Mouse (Mus musculus): ENCODE measurements around the gene Smarcd1. TPM values are rescaled to one million over a fixed set of nuclear protein-coding genes. Genes with fewer than 3 reads are reported as not detected.

Gene Smarcd1
- total RNA-seq, 2 experiments from 2014 or later = 134 to 148 TPM

DNA sequence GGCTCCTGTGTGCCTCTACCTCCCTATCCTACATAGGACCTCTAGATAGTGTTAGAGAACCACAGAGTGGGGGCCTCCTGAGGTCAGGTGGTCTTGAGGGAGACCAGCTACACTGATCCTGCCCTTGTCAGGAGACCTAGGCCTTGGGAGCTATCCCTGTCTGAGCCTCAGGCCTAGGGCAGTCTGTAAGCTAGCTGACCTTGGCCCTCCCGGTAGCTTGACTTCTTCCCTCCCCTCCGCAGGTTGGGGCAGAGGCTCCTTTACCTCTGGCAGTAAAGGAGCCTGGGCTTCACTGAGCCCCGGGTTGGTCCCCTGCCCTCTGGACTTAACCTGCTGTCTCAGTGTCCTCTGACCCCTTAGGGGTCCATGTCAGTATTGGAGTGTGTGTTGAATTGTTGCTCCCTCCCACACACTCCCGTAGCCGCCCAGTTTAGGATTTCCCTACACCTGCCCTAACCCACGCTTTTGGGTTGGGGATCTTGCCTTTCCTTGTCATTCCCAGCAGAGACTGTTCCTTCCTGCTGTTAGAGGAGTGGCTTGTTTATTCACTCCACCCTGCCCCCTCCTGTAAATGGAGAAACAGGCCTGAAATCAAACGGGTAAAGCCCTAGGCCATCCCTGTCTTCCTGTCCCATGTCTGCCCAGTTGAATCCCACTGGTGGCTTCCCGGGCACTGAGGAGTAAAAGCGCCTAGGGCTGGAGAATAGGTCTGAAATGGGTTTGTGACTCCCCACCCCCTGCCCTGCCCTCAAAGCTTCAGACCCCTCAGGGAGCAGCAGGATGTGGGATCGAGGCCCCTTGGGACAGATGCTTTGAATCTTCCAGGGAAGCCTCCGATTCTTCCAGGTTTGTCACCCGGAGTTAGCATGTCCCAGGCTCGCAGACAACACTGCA, 11.0 kb downstream of the Smarcd1 start:
- intact Hi-C loops (cut with DNase I) = loop anchor here (10.0 kb wide), 1 partner anchor 192 kb away; no protein-coding TSS in a partner anchor
- DNase-seq = no peak

DNA sequence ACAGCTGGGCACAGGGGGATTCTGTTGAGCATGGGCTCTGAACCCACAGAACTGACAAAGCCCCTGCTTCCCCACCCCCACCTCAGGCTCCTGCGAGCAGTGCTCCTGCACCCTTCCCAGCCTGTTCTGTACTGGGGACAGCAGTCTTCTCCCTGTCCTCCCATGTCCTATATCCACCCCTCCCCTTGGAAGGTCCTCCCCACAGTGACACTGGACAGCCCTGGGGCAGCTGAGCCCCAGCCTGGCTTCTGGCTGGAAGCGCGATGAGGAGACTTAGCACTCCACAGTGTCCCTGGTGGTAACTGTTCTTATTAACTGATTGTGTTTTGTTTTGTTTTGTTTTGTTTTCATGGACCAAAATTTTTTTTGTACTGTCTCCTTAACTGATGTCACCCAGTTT, 11.6 kb downstream of the Smarcd1 start:
- intact Hi-C loops (cut with DNase I) = loop anchor here (10.0 kb wide), 1 partner anchor 191 kb away; no protein-coding TSS in a partner anchor
- no peak for DNase-seq

DNA sequence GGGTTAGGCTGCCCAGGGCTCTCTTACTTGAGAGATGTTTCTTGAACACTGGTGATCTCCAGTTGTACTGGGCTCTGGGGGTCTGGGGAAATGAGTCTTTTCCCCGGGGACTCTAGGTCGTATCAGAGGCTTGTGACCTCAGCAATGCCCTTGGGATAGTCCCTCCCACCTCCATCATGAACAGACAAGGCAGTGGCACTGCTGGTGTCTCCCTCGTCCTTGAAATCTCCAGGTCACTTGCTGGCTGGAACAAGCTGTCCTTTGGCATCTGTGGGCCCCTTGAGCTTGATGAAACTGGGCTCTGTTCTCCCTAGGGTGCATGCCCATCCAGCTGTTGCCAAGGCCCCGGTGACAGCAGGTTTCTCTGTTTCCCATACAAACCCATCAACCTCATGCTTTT, 12.3 kb downstream of the Smarcd1 start:
- intact Hi-C loops (cut with DNase I) = loop anchor here (10.0 kb wide), 1 partner anchor 191 kb away; no protein-coding TSS in a partner anchor
- no peak for DNase-seq

DNA sequence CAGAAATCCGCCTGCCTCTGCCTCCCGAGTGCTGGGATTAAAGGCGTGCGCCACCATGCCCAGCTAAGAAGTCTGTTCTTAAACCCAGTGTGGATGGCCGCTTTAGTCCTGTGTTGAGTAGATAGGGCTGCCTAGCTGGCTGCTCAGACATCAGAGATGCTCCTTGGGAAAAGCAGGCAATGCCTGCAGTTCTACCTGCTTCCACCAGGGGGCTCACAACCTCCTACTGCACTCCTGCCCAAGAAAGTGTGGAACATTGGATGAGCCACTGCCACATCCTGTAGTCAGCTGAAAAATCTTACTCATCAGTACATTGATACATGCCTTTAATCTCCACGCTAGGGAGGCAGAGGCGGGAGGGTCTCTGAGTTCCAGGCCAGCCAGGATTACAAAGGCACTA, 12.9 kb downstream of the Smarcd1 start:
- intact Hi-C loops (cut with DNase I) = loop anchor here (10.0 kb wide), 1 partner anchor 190 kb away; no protein-coding TSS in a partner anchor
- peak; percentile 71 for DNase-seq

DNA sequence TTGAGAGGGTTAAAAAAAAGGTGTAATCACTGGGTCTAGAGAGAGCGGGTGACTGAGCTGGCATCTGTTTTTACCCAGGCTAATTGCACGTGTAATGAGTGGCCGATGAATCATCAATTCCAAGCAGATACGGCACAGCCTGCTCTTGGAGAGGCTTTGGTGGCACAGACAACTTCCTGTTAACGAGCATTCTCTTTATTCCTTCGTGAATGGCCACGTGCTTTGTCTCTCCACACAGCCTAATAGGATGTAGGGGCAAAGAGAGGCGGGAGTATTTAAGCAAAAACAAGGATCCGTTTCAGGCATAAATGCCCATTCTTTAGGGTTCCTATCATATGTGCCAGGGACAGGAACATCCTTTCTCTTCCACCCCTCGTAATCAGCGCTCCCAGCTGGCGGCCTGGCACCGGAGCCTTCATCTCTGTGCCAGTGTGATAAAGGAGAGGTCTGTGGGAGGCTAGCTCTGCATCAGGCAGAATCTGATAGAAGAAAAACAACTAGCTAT, 13.5 kb downstream of the Smarcd1 start:
- DNase-seq = peak; percentile 54
- intact Hi-C loops (cut with DNase I) = loop anchor here (10.0 kb wide), 1 partner anchor 189 kb away; no protein-coding TSS in a partner anchor

DNA sequence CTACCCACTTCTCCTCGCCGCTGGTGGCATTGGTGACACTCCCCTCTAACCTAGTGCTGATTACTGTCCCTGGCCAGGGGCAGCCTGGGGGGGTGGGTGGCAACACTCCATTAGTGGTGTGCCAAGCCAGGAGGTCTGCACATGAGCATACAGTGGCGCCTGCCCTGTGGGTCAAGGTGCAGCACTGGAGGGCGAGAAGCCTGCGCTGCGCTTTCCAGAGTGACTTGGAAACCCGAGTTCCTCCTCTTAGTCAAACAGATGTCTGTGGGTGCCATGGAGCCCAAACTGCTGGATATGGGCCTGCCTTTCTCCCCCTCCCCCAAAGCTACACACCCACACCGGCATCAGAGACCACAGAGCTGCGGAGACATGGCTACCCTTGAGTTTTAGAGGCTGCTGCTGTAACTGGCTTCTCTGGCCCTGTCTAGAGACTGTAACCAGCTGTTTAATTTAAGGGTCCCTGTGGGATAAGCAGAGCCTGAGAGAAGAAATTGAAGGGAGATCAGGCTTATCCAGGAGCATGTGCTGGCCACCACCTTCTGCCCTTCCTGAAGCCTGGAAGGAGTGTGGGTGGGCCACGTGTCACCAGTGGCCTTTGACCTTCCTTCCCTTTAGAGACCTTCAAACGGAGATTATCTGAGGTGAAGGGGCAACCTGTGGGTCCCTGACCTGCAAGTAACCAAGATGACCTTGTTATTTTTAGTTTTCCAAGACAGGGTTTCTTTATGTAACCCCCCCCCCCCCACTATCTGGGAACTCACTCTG, 14.2 kb downstream of the Smarcd1 start:
- no peak for DNase-seq
- intact Hi-C loops (cut with DNase I) = loop anchor here (10.0 kb wide), 1 partner anchor 189 kb away; no protein-coding TSS in a partner anchor

DNA sequence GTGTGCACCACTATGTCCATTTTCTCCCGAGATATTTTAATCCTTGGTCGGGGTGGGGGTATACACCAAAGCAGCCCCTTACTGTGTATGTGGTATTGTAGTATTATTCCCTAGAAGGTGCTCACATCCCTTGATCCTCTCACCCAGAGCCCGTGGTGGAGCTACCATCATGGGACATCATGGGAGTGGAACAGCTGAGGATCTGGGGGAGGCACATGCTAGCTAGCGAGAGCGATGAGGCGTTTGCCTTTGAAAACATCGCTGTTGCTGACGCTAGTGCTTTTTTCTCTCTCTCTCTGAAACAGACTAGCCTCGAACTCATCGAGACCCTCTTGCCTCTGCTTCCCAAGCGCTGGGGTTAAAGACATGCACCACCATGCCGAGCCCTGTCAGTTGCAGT, 14.9 kb downstream of the Smarcd1 start:
- intact Hi-C loops (cut with DNase I) = loop anchor here (10.0 kb wide), 1 partner anchor 188 kb away; no protein-coding TSS in a partner anchor
- no peak for DNase-seq

DNA sequence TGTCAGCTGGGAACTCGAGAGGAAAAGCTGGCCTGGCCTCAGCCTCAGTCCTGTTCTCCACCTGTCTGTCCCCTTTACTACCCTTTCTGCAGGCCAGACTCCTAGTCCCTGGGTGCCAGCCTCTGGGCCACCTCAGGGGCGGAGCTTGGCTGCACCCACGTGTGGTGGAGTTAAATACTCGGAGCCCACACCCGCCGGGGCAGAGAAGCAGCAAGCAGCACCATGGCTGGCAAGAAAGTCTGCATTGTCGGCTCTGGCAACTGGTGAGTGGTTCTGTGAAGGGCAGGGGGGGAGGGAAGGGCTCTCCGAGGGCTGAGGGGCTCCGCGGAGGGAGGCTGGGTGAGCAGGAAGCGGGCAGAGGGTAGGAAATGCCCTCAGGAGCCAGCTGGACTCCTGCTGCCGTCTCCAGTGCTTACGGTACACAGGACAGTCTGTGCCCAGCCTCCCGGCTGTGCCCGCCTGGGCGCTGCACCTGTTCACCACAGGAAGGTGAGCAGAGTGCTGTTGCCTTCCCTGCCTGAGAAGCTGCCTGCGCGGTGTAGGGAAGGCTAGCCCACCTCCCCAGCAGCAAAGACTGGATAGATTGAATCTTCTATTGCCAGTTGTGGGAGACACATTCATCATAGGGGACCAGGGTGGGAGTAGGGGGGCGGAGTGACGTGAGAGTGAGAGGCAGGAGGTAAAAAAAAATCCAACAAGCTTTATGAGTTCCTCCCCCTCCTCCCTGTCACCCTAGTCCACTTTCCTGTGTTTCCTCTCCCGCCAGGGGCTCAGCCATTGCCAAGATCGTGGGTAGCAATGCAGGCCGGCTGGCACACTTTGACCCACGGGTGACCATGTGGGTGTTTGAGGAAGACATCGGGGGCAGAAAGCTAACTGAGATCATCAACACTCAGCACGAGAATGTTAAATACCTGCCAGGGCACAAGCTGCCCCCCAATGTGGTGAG, 15.7 kb downstream of the Smarcd1 start, which contains the start of gene Gpd1:
TSS of gene Gpd1 (plus strand) at position 130 of the 949 bp plus-strand sequence.
- intact Hi-C loops (cut with DNase I) = loop anchor here (10.0 kb wide), 1 partner anchor 187 kb away; no protein-coding TSS in a partner anchor
- peak; percentile 57 for DNase-seq

DNA sequence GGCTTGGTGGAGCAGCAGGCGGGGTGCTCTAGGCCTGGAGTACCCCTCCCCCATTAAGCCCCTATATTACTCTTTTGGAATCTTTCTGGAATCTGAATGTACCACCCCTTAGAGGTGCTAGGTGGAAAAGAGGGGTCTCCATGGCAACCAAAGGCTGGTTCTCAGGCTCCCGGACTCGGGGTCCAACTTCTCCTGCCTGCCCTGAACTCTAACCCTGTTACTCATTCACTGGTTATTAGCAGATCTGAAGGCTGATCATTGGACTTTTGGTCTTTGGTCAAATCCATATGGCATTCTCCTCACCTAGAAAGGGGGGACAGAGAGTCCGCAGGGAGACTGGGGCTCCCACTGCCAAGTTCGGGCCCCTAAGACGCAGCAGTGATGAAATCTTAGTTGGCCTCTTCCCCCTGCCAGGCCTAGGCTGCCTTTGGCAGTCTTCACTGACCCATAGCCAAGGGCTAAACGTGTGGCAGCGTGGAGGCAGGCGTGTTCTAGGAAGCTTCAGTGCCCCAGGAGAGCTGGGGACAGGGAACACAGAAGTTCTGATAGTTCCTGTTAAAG, 16.6 kb downstream of the Smarcd1 start:
- DNase-seq = no peak
- intact Hi-C loops (cut with DNase I) = loop anchor here (10.0 kb wide), 1 partner anchor 186 kb away; no protein-coding TSS in a partner anchor

DNA sequence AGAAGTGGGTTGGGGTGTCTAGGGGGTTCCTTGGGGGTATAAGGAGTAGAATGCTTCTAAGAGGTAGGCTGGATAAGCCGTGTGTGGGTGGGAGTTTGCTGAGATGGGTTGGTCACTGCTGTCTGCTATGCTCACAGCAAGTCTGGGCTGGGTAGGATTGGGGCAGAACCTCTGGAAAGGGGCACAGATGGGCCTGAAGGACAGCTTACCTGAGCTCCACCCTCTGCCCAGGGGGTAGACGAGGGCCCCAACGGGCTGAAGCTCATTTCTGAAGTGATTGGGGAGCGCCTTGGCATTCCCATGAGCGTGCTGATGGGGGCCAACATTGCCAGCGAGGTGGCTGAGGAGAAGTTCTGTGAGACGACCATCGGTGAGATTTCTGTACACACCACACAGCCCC, 17.9 kb downstream of the Smarcd1 start:
- DNase-seq = no peak
- intact Hi-C loops (cut with DNase I) = loop anchor here (10.0 kb wide), 2 partner anchors 55 to 185 kb away; partner anchors contain the start of gene Cers5

DNA sequence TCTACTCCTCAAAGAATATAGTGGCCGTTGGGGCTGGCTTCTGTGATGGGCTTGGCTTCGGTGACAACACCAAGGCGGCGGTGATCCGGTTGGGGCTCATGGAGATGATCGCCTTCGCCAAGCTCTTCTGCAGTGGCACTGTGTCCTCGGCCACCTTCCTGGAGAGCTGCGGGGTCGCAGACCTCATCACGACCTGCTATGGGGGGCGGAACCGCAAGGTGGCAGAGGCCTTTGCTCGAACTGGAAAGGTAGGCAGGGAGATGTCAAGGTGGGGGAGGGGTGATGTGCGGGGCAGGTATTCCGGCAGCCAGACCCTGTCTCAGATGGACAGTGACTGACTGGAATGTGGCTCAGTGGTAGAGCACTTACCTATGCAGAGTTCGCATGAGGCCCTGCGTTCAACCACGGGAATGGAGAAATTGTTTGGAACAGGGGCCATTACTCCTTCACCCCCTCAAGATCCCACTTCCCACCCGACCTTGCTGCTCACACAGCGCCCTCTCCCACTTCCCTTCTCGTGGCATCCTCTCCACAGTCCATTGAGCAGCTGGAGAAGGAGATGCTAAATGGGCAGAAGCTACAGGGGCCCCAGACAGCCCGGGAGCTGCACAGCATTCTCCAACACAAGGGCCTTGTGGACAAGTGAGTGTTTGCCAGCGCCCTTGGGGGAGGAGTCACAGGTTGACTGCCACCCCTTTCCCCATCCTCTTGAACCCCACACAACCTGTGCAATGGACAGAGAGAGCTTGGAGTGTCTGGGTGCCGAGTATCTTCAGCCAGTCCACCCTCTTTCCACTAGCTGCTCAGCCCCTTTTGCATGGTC, 20.2 kb downstream of the Smarcd1 start:
- DNase-seq = no peak
- intact Hi-C loops (cut with DNase I) = loop anchor here (10.0 kb wide), 1 partner anchor 53 kb away; the partner anchor contains the start of gene Cers5

DNA sequence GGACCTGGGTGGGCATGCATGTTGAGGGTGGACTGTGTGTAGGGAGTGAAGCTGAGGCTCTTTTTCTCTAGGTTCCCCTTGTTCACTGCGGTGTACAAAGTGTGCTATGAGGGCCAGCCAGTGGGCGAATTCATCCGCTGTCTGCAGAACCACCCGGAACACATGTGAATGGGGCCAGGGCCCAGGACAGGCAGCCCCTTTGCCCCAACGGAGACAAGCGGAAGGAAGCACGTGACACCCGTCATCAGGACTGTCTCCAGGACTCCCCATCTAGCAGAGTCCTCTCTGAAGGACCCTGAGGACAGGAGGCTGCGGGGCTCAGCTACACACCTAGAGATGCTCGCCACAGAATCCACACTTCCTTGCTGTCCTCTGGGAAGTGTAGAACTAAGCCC, 21.2 kb downstream of the Smarcd1 start:
- DNase-seq = no peak
- intact Hi-C loops (cut with DNase I) = loop anchor here (10.0 kb wide), 1 partner anchor 52 kb away; the partner anchor contains the start of gene Cers5

DNA sequence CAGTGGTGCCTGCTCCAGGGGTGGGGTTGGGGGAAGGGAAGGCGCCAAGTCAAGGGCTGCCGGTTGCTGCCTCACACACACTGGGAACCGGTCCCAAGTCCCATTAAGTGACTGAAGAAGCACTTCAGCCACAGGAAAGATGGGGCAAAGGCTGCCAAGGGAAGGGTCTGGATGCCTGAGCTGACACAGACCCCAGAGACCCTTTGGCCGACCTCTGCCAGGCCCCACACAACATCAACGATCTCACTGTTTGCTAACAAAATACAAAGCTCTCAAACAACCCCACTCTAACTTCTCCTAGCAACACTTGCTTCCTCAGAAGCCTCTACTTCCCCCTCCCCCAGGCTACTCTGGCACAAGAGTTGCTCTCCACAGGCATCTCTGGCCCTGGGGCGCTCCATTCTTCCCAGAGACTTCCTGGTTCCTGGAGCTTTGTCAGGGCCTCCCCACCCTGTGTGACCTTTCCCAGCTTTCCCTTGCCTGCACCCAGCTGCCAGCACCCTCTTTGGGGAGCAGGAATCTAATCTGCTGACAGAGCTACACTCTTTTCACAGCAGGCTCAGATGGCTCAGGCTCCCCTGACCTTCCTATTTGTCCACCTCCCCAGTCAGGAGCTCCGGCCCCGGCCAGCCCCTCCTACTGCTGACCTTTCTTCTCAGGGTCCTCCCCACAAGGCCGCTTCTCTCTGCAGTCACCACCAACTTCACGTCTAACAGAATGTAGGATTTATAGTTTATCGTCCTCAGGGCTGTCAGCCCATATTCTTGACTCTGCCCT, 21.8 kb downstream of the Smarcd1 start:
- intact Hi-C loops (cut with DNase I) = loop anchor here (10.0 kb wide), 1 partner anchor 51 kb away; the partner anchor contains the start of gene Cers5
- peak; percentile 46 for DNase-seq

DNA sequence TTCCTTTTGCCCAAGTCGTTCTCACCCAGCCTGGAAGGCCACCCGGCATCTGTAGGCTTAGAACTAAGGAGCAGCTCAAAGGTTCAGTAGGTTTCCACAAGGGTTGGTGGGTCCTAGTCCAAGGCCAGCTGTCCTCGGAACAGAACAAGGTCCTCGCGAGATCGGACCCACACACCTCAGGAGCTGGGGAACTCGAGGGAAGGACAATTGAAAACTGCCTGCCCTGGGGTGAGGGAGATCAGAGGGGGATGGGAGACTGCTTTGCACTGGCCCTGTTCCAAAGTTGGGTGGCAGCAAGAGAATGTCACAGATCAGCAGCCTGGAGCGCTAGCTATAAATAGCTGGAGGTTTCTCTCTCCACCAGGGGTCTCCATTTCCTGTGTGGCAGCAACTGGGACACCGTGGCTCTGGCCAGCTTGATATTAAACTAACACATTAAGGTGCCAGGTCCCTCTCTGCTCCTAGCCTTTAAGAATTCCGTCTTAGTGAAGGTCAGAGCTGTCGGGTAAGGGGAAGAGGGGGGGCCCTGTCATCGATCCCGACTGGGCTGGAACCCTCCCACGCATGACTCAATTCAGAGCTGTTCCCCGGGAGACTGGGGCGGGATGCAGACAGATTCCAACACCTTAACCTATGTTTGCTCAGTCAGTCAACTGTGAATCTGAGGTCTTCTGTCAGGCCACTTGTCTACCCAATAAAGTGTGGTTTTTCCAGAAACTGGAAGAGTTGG, 22.5 kb downstream of the Smarcd1 start:
- DNase-seq = peak; percentile 60

DNA sequence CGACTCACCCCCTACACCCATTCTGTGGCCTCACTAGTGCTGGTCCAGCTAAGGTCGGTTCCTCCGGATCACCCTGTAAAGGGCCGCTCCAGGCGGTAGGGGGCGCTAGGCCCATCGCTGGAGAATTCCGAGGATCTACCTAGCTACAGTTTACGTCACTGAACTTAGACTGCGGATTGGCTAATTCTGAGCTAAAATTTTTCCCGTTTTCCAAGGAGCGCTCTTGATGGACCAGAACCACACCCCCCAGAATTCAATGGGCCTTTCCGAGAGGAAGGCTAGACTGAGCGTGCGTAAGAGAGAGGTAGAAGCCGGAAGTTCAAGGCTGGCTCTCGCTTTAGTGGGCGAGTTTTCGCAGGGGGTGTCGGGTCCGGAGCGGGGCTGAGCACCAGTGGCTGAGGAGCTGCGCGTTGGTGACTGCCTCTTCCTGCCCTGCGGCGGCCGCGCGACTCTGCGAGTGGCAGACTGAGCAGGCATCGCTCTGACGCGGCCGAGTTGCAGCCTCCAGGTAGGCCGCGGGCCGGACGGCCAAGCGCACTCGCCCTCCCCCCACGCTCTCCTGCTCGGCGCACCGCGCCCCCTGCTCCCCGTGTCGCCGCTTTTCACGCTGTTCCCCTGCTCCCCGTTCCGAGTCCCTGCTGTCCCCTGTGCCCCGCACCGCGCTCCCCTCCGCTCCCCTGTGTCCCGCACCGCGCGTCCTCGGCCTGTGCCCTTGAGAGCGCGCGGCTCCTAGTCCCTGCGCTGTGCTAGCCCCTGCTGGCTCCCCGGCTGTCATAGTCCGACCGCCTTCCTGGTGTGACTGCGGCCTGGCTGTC, 23.6 kb downstream of the Smarcd1 start, which contains the start of gene Cox14:
TSS of gene Cox14 (plus strand) at position 278 of the 815 bp plus-strand sequence.
- intact Hi-C loops (cut with DNase I) = loop anchor here (10.0 kb wide), 1 partner anchor 49 kb away; the partner anchor contains the start of gene Cers5
- peak; percentile 94 for DNase-seq

More for the DNA sequence above, 22.5 kb downstream of the Smarcd1 start:
- intact Hi-C loops (cut with DNase I) = loop anchor here (10.0 kb wide), 1 partner anchor 50 kb away; the partner anchor contains the start of gene Cers5

Data from left cerebral cortex, postnatal 4 days (tissue).